Comparison of ENCODE assay signal across 32 mouse cellular contexts in genomic region chr4:151303436-151303835, GRCm38 (mm10).
A peak's percentile ranks its signal among the peaks of the same experiment; 100 is the strongest.
DNase-seq lines count a peak whose midpoint lies in the region; ATAC-seq and TF ChIP-seq lines count a peak whose summit lies in the region.
"Had no signal": no experiment of that assay in that cellular context is flagged by ENCODE, and none has a peak within 500 bp of the region (broad histone marks: within the 10 kb centered on the region; RNA-seq: fewer than 3 reads in every experiment).

No protein-coding gene starts in this region.

- 83% methylated on average over 5 of the region's 5 CpGs for WGBS in forebrain, embryonic 13.5 days
- WGBS in forebrain, embryonic 16.5 days, result 84% methylated on average over 5 of the region's 5 CpGs
- 73% methylated on average over 5 of the region's 5 CpGs for WGBS in kidney, embryonic 14.5 days

- DNase-seq in kidney, postnatal 25 days, result no peak
- peak; percentile 75 for DNase-seq in 3T3-L1 (ENCODE audit: low read depth, low spot score)
- DNase-seq in gastrocnemius, postnatal 10 days, result no peak
- no peak for DNase-seq in left cerebral cortex, postnatal 25 days (ENCODE audit: low spot score in 2 of 2)
- DNase-seq: adrenal gland, postnatal 14 days; cerebellum, adult 11 months; cerebellum, adult 9-11 months; embryo, embryonic 11 days; forebrain, postnatal 0 days; gastrocnemius, postnatal 14 days; heart, adult 11 months; kidney, postnatal 10 days; left cerebral cortex, postnatal 4 days; liver, postnatal 0 days; lung, postnatal 4 days; retina, postnatal 1 day; right cerebral cortex, postnatal 14 days; thymus, adult 2 months; thymus, postnatal 36 days had no signal

- no peaks in the 10 kb centered on the region for H3K9me3 ChIP-seq in forebrain, embryonic 13.5 days (replicated peaks)
- peaks cover 2% of the 10 kb centered on the region; the same call in 1 of the 2 replicates for H3K9me3 ChIP-seq in forebrain, embryonic 16.5 days (ENCODE audit: control insufficient read depth, low read length)
- no peaks in the 10 kb centered on the region for H3K9me3 ChIP-seq in kidney, embryonic 14.5 days (ENCODE audit: control insufficient read depth, low read length)
- H3K9me3 ChIP-seq: forebrain, embryonic 10.5 days; heart, embryonic 10.5 days; heart, embryonic 15.5 days; intestine, embryonic 15.5 days; liver, embryonic 12.5 days had no signal

- H3K4me1 ChIP-seq in forebrain, embryonic 13.5 days, result peaks cover 25% of the 10 kb centered on the region
- H3K4me1 ChIP-seq in forebrain, embryonic 16.5 days (replicated peaks; ENCODE audit: control insufficient read depth, insufficient read depth, low read length), result peaks cover 22% of the 10 kb centered on the region
- peaks cover 21% of the 10 kb centered on the region for H3K4me1 ChIP-seq in kidney, embryonic 14.5 days (ENCODE audit: control insufficient read depth, insufficient read depth, low read length)
- H3K4me1 ChIP-seq in embryonic fibroblast, embryonic 13.5 days (ENCODE audit: control insufficient read depth, insufficient read depth, low read length), result peaks cover 18% of the 10 kb centered on the region
- H3K4me1 ChIP-seq: liver, embryonic 12.5 days had no signal

- TF ChIP-seq CTCF in embryonic fibroblast, embryonic 13.5 days (IDR thresholded peaks at IDR 0.05; ENCODE audit: borderline replicate concordance, insufficient read depth, low read length), result no peak

- H3K4me2 ChIP-seq in forebrain, embryonic 13.5 days, result no peak overlapping the region
- H3K4me2 ChIP-seq in forebrain, embryonic 16.5 days (ENCODE audit: low read length), result no peak overlapping the region
- H3K4me2 ChIP-seq in kidney, embryonic 14.5 days (replicated peaks; ENCODE audit: low read depth, low read length), result no peak overlapping the region
- H3K4me2 ChIP-seq: heart, embryonic 15.5 days; intestine, embryonic 15.5 days; liver, embryonic 12.5 days; midbrain, embryonic 12.5 days had no signal

- intact Hi-C loops in left cerebral cortex, postnatal 25 days (cut with DNase I), result no loop called here

- peaks cover 22% of the 10 kb centered on the region for H3K27me3 ChIP-seq in forebrain, embryonic 13.5 days
- H3K27me3 ChIP-seq in forebrain, embryonic 16.5 days (replicated peaks; ENCODE audit: control insufficient read depth, insufficient read depth, low read length), result no peaks in the 10 kb centered on the region; the same call in 1 of the 2 replicates
- no peaks in the 10 kb centered on the region for H3K27me3 ChIP-seq in kidney, embryonic 14.5 days (ENCODE audit: control insufficient read depth, insufficient read depth, low read length)
- H3K27me3 ChIP-seq: heart, embryonic 15.5 days; intestine, embryonic 15.5 days had no signal

- no peak for TF ChIP-seq POLR2A in embryonic fibroblast, embryonic 13.5 days (IDR thresholded peaks at IDR 0.05; ENCODE audit: low read depth, low read length)

- no peak overlapping the region for H3K9ac ChIP-seq in forebrain, embryonic 13.5 days
- H3K9ac ChIP-seq in forebrain, embryonic 16.5 days (replicated peaks; ENCODE audit: low read depth, low read length), result no peak overlapping the region
- no peak overlapping the region for H3K9ac ChIP-seq in kidney, embryonic 14.5 days (ENCODE audit: low read depth, low read length)
- H3K9ac ChIP-seq: forebrain, postnatal 0 days; heart, embryonic 15.5 days; intestine, embryonic 15.5 days; liver, embryonic 12.5 days; liver, postnatal 0 days; midbrain, embryonic 12.5 days had no signal

- no peak overlapping the region for H3K4me3 ChIP-seq in forebrain, embryonic 13.5 days
- H3K4me3 ChIP-seq in forebrain, embryonic 16.5 days (replicated peaks; ENCODE audit: low read length), result no peak overlapping the region
- H3K4me3 ChIP-seq in kidney, embryonic 14.5 days (ENCODE audit: low read length), result no peak overlapping the region
- no peak overlapping the region for H3K4me3 ChIP-seq in embryonic fibroblast, embryonic 13.5 days (ENCODE audit: insufficient read depth, low read length)
- H3K4me3 ChIP-seq: forebrain, embryonic 10.5 days; heart, embryonic 10.5 days; heart, embryonic 15.5 days; intestine, embryonic 15.5 days; liver, embryonic 12.5 days; midbrain, embryonic 12.5 days; myocyte had no signal

- no peaks in the 10 kb centered on the region for H3K36me3 ChIP-seq in forebrain, embryonic 13.5 days (ENCODE audit: poor library complexity, severe bottlenecking)
- no peaks in the 10 kb centered on the region for H3K36me3 ChIP-seq in forebrain, embryonic 16.5 days (ENCODE audit: control insufficient read depth, insufficient read depth)
- no peaks in the 10 kb centered on the region for H3K36me3 ChIP-seq in kidney, embryonic 14.5 days (ENCODE audit: control insufficient read depth, insufficient read depth, low read length)
- H3K36me3 ChIP-seq: forebrain, embryonic 10.5 days; heart, embryonic 10.5 days; heart, embryonic 15.5 days; intestine, embryonic 15.5 days; liver, embryonic 12.5 days; midbrain, embryonic 12.5 days had no signal

- H3K27ac ChIP-seq in forebrain, embryonic 13.5 days, result peak overlapping the region; percentile 38; the same call in 1 of the 2 replicates
- H3K27ac ChIP-seq in forebrain, embryonic 16.5 days (ENCODE audit: low read length), result no peak overlapping the region
- peak overlapping the region; percentile 24; the same call in 1 of the 2 replicates for H3K27ac ChIP-seq in kidney, embryonic 14.5 days (ENCODE audit: low read depth, low read length)
- peak overlapping the region; percentile 62; the same call in 1 of the 2 replicates for H3K27ac ChIP-seq in embryonic fibroblast, embryonic 13.5 days (ENCODE audit: insufficient read depth, low read length)
- H3K27ac ChIP-seq: forebrain, embryonic 10.5 days; heart, embryonic 10.5 days; hindbrain, postnatal 0 days; intestine, embryonic 15.5 days; liver, embryonic 12.5 days; midbrain, embryonic 12.5 days had no signal

- ATAC-seq in forebrain, embryonic 13.5 days, result no peak
- no peak for ATAC-seq in forebrain, embryonic 16.5 days
- no peak for ATAC-seq in kidney, embryonic 14.5 days (ENCODE audit: low FRiP score, low TSS enrichment)
- ATAC-seq: forebrain, postnatal 0 days; liver, embryonic 12.5 days; liver, postnatal 0 days; lung, postnatal 0 days had no signal
